Mouse (Mus musculus) ES-E14 (cell line): ENCODE measurements around the gene Scg2. TPM values are rescaled to one million over a fixed set of nuclear protein-coding genes. Genes with fewer than 3 reads are reported as not detected.

Experiments used
- DNase-seq: peaks from one replicate; pipeline ENCODE4 v3.0.0-alpha.2; 2013; ENCODE audit warnings: low read depth, low spot score
- H3K27ac ChIP-seq: 2 replicates; pipeline ENCODE4 v1.5.1; 2012; ENCODE audit warnings: low read depth, mild to moderate bottlenecking, low read length, moderate library complexity, mixed read lengths; ENCODE audit not compliant: poor library complexity, insufficient read depth, severe bottlenecking
- H3K36me3 ChIP-seq: 2 replicates; pipeline ENCODE4 v1.6.1; 2012; ENCODE audit warnings: mild to moderate bottlenecking, low read length, moderate library complexity, mixed read lengths; ENCODE audit not compliant: control insufficient read depth, poor library complexity, insufficient read depth, severe bottlenecking
- H3K4me1 ChIP-seq, 2 experiments: fragments of 150-350 bp in 1 of 2; sonication (generic) in 1 of 2; 2 replicates each; pipeline ENCODE4 v1.6.1; 2012; ENCODE audit warnings: low read length in 2 of 2, mild to moderate bottlenecking in 1 of 2, mixed read lengths in 1 of 2; ENCODE audit not compliant: control insufficient read depth in 2 of 2, insufficient read depth in 2 of 2, poor library complexity in 1 of 2
- H3K4me3 ChIP-seq, 2 experiments: fragments of 150-350 bp in 1 of 2; sonication (generic) in 1 of 2; 2 replicates each; pipeline ENCODE4 v1.5.1; 2012; ENCODE audit warnings: low read length in 2 of 2, low read depth in 1 of 2, mild to moderate bottlenecking in 1 of 2, mixed read lengths in 1 of 2; ENCODE audit not compliant: insufficient read depth in 1 of 2, poor library complexity in 1 of 2, severe bottlenecking in 1 of 2
- H3K9ac ChIP-seq: 2 replicates; pipeline ENCODE4 v1.6.1; 2012; ENCODE audit warnings: low read depth, mild to moderate bottlenecking, low read length, mixed read lengths; ENCODE audit not compliant: poor library complexity, insufficient read depth, severe bottlenecking
- H3K9me3 ChIP-seq: fragments of 150-350 bp; sonication (generic); 2 replicates; pipeline ENCODE4 v1.6.1; 2012; ENCODE audit warnings: low read depth, mild to moderate bottlenecking, low read length; ENCODE audit not compliant: control insufficient read depth, insufficient read depth
- CHD2 ChIP-seq: IDR thresholded peaks from 2 replicates; pipeline ENCODE4 v1.6.1; 2014; ENCODE audit warnings: mild to moderate bottlenecking, low read depth, low read length, inconsistent platforms
- HCFC1 ChIP-seq: IDR thresholded peaks from 2 replicates; pipeline ENCODE4 v1.6.1; 2012; ENCODE audit warnings: low read length, inconsistent platforms, borderline replicate concordance; ENCODE audit not compliant: insufficient read depth
- MAFK ChIP-seq: IDR thresholded peaks from 2 replicates; pipeline ENCODE4 v1.6.1; 2014; ENCODE audit warnings: mild to moderate bottlenecking, low read depth, low read length, inconsistent platforms; ENCODE audit not compliant: insufficient read depth
- ZC3H11A ChIP-seq: IDR thresholded peaks from 2 replicates; pipeline ENCODE4 v1.6.1; 2012; ENCODE audit warnings: low read depth, mild to moderate bottlenecking, inconsistent platforms, low read length, borderline replicate concordance
- ZNF384 ChIP-seq: IDR thresholded peaks from 2 replicates; pipeline ENCODE4 v1.6.1; 2012; ENCODE audit warnings: low read depth, low read length, inconsistent platforms
- in situ Hi-C, 2 experiments: fragments of 600-800 bp; cut with MboI; formaldehyde crosslinking; loops; one replicate each; pipeline ENCODE4 v1.15.1; 2025; ENCODE audit warnings: low sequenced_read_pairs in 2 of 2, inconsistent platforms in 1 of 2; ENCODE audit not compliant: unreplicated experiment in 2 of 2
- total RNA-seq: library from RNA; depleted of rRNA; stranded (reverse); fragments of 300-350 nt; gene quantifications from 2 replicates; pipeline ENCODE4 v1.2.3, GENCODE M21; 2012; rRNA removed

The Scg2 gene
- total RNA-seq, 1 experiment: not detected

GRCm38 (mm10) chr1:79406337-79406942, 33.5 kb downstream of the Scg2 start:
- Histone ChIP-seq H3K9ac (no peak overlapping the region), H3K4me1 (no peaks in the 10 kb centered on the region), H3K9me3 (no peaks in the 10 kb centered on the region), H3K36me3 (no peaks in the 10 kb centered on the region), H3K27ac (no peak overlapping the region), H3K4me3 (no peak overlapping the region)
- in situ Hi-C loops: no loop called here
- no peak for DNase-seq
- no peak for TF ChIP-seq HCFC1
- no peak for TF ChIP-seq ZNF384
- no peak for TF ChIP-seq MAFK
- no peak for TF ChIP-seq ZC3H11A
- no peak for TF ChIP-seq CHD2

GRCm38 (mm10) chr1:79401090-79402012, 38.6 kb downstream of the Scg2 start:
- H3K4me3 ChIP-seq: no peak overlapping the region
- no peak for TF ChIP-seq ZNF384
- TF ChIP-seq HCFC1: no peak
- TF ChIP-seq CHD2: no peak
- no peak for TF ChIP-seq MAFK
- no peak for TF ChIP-seq ZC3H11A
- H3K9me3 ChIP-seq: no peaks in the 10 kb centered on the region
- DNase-seq: no peak
- H3K9ac ChIP-seq: no peak overlapping the region
- no peaks in the 10 kb centered on the region for H3K4me1 ChIP-seq
- H3K36me3 ChIP-seq: no peaks in the 10 kb centered on the region
- in situ Hi-C loops: no loop called here
- no peak overlapping the region for H3K27ac ChIP-seq

GRCm38 (mm10) chr1:79400284-79400683, 39.6 kb downstream of the Scg2 start:
- in situ Hi-C loops: no loop called here
- TF ChIP-seq HCFC1 (no peak), CHD2 (no peak), MAFK (no peak), ZNF384 (no peak), ZC3H11A (no peak)
- no peak for DNase-seq
- H3K36me3 ChIP-seq: no peaks in the 10 kb centered on the region
- H3K9ac ChIP-seq: no peak overlapping the region
- H3K27ac ChIP-seq: no peak overlapping the region
- no peaks in the 10 kb centered on the region for H3K9me3 ChIP-seq
- no peaks in the 10 kb centered on the region for H3K4me1 ChIP-seq
- no peak overlapping the region for H3K4me3 ChIP-seq

Other genes starting within 250 kb of the Scg2 start
- gene Ap1s3, start 231.9 kb upstream of the Scg2 start, total RNA-seq: 1.7 and 4.7 TPM in 2 replicates